Mouse (Mus musculus) cortical plate, adult 2 months (tissue): ENCODE results near the gene Olfr1160.

Experiments used
- CTCF ChIP-seq: fragments of 200-500 bp; IDR thresholded peaks from 2 replicates; pipeline ENCODE4 v1.5.1; 2011; ENCODE audit warnings: mild to moderate bottlenecking, control low read depth, low read length; ENCODE audit not compliant: insufficient read depth; ENCODE audit errors: extremely low read depth
- POLR2A ChIP-seq: fragments of 200-500 bp; IDR thresholded peaks from 2 replicates; pipeline ENCODE4 v1.6.1; 2011; ENCODE audit warnings: mild to moderate bottlenecking, low read length, control low read depth; ENCODE audit not compliant: insufficient read depth; ENCODE audit errors: extremely low read depth

GRCm38 (mm10) chr2:88037599-88037998 lies 29.5 kb upstream of the Olfr1160 start, which contains the start of gene Olfr73:
- TF ChIP-seq POLR2A (no peak), CTCF (no peak)
